Mouse (Mus musculus) embryonic facial prominence, embryonic 13.5 days (tissue): ENCODE data around the gene Usp48. TPM values are rescaled to one million over a fixed set of nuclear protein-coding genes. Genes with fewer than 3 reads are reported as not detected.
A peak's percentile ranks its signal among the peaks of the same experiment; 100 is the strongest.

Experiments used
- ATAC-seq: fragments of 200-750 bp; cut with Nextera tagmentation; 2 replicates; pipeline ENCODE4 v1.8.0; 2017; ENCODE audit warnings: low read depth; ENCODE audit not compliant: insufficient number of reproducible peaks, insufficient read depth, low FRiP score, low TSS enrichment
- H3K27ac ChIP-seq: fragments of 300-500 bp; sonication (generic); 2 replicates; pipeline ENCODE4 v1.5.1; 2015; ENCODE audit warnings: moderate library complexity, mild to moderate bottlenecking, inconsistent platforms
- H3K27me3 ChIP-seq: fragments of 300-500 bp; sonication (generic); 2 replicates; pipeline ENCODE4 v1.6.1; 2015; ENCODE audit warnings: mild to moderate bottlenecking, inconsistent platforms
- H3K36me3 ChIP-seq: fragments of 300-500 bp; sonication (generic); 2 replicates; pipeline ENCODE4 v1.6.1; 2015; ENCODE audit warnings: mild to moderate bottlenecking, inconsistent platforms
- H3K4me1 ChIP-seq: fragments of 300-500 bp; sonication (generic); 2 replicates; pipeline ENCODE4 v1.6.1; 2015; ENCODE audit warnings: inconsistent platforms
- H3K4me2 ChIP-seq: fragments of 300-500 bp; sonication (generic); 2 replicates; pipeline ENCODE4 v1.6.1; 2015; ENCODE audit warnings: moderate library complexity, mild to moderate bottlenecking, inconsistent platforms
- H3K4me3 ChIP-seq: fragments of 300-500 bp; sonication (generic); 2 replicates; pipeline ENCODE4 v1.5.1; 2015; ENCODE audit warnings: mild to moderate bottlenecking, inconsistent platforms
- H3K9ac ChIP-seq: fragments of 300-500 bp; sonication (generic); 2 replicates; pipeline ENCODE4 v1.6.1; 2015; ENCODE audit warnings: mild to moderate bottlenecking, inconsistent platforms
- H3K9me3 ChIP-seq: fragments of 300-500 bp; sonication (generic); 2 replicates; pipeline ENCODE4 v1.6.1; 2016; ENCODE audit warnings: inconsistent platforms
- WGBS: fragments of 180-500 bp; shearing (Covaris S2); methylation state at CpG from one replicate; pipeline ENCODE4 v1.1.7; 2015; ENCODE audit warnings: mixed read lengths; 5-methylcytosine and 5-hydroxymethylcytosine counted together
- polyA plus RNA-seq: library from polyadenylated mRNA; unstranded; fragments of >200 nt; fragmentation: Nextera tagmentation; extraction: Ambion mirVana; gene quantifications from 2 replicates; pipeline ENCODE4 v1.2.1, GENCODE M21; 2015

The Usp48 gene
- polyA plus RNA-seq, 1 experiment from 2014 or later: 83.3 TPM

- no peaks in the 10 kb centered on the region for H3K36me3 ChIP-seq
- H3K4me1 ChIP-seq: peaks cover 28% of the 10 kb centered on the region
- no peak overlapping the region for H3K4me2 ChIP-seq
- no peaks in the 10 kb centered on the region for H3K9me3 ChIP-seq
- no peaks in the 10 kb centered on the region for H3K27me3 ChIP-seq
- WGBS: 73% methylated on average over 13 of the region's 13 CpGs
- H3K9ac ChIP-seq: no peak overlapping the region
- no peak overlapping the region for H3K4me3 ChIP-seq
- peak overlapping the region; percentile 17; the same call in 1 of the 2 replicates for H3K27ac ChIP-seq
- ATAC-seq: no peak
These were observed 103.8 kb downstream of the Usp48 start for GRCm38 (mm10) chr4:137697156-137697885.

DNA sequence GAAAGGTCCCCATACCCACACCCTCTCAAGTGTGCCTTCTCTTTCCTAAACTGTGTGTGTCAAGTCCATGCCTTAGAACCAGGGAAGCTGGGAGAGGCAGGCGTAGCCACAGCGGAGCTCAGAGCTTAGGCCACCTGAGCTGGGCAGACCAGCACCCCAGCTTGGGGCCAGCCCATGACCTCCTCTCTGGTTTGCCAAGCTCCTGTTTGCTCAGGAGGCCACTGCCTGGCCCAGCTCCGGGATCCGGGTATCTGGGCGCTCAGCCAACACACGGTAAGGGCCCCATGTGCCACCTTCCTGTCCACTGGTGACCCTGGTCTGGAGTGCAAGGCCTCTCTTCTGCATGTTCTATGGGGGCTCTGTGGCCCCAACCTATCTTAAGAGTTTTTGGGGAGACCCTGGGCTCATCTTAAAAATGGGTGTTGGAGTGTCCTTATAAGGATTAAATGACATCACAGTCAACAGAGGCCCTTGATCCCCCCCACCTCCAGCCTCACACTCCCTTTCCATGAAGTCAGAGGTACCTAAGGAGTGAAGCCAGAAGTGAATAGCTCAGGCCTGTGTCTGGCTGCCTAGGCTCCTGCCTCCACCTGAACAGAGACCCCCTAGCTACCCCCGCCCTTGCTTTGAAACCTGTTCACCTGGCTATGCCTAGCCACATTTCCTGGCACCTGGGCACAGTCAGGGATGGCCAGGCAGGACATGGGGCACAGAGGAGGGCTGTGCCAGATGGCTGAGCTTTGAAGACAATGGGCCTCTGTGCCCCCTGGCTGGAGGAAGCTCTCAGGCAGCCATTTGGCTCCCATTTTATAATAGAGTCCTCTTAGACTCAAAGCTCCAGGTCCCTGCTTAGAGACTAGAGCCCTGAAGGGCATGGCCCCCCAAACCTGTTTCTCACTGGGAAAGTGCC is 104.8 kb downstream of the Usp48 start:
- Histone ChIP-seq H3K27me3 (no peaks in the 10 kb centered on the region), H3K9me3 (no peaks in the 10 kb centered on the region), H3K4me3 (no peak overlapping the region), H3K9ac (0 out of 2 replicates have a peak overlapping the region, but pooled peaks have one; percentile 40), H3K27ac (peak overlapping the region; percentile 17; the same call in 1 of the 2 replicates), H3K36me3 (no peaks in the 10 kb centered on the region), H3K4me2 (no peak overlapping the region), H3K4me1 (peaks cover 28% of the 10 kb centered on the region)
- WGBS: 86% methylated on average over 7 of the region's 7 CpGs
- ATAC-seq: no peak

GRCm38 (mm10) chr4:137699264-137700211 is 106.0 kb downstream of the Usp48 start:
- no peaks in the 10 kb centered on the region for H3K27me3 ChIP-seq
- H3K9ac ChIP-seq: no peak overlapping the region
- H3K4me2 ChIP-seq: no peak overlapping the region
- no peak for ATAC-seq
- H3K27ac ChIP-seq: no peak overlapping the region
- no peaks in the 10 kb centered on the region for H3K9me3 ChIP-seq
- WGBS: 72% methylated on average over 21 of the region's 21 CpGs
- no peak overlapping the region for H3K4me3 ChIP-seq
- no peaks in the 10 kb centered on the region for H3K36me3 ChIP-seq
- peaks cover 28% of the 10 kb centered on the region for H3K4me1 ChIP-seq

GRCm38 (mm10) chr4:137700960-137701359 is 107.4 kb downstream of the Usp48 start:
- H3K36me3 ChIP-seq: no peaks in the 10 kb centered on the region
- H3K4me1 ChIP-seq: peaks cover 21% of the 10 kb centered on the region
- no peak overlapping the region for H3K4me2 ChIP-seq
- no peak overlapping the region for H3K9ac ChIP-seq
- WGBS: 62% methylated on average over 6 of the region's 6 CpGs
- H3K4me3 ChIP-seq: no peak overlapping the region
- H3K9me3 ChIP-seq: no peaks in the 10 kb centered on the region
- no peak for ATAC-seq
- no peak overlapping the region for H3K27ac ChIP-seq
- no peaks in the 10 kb centered on the region for H3K27me3 ChIP-seq

DNA sequence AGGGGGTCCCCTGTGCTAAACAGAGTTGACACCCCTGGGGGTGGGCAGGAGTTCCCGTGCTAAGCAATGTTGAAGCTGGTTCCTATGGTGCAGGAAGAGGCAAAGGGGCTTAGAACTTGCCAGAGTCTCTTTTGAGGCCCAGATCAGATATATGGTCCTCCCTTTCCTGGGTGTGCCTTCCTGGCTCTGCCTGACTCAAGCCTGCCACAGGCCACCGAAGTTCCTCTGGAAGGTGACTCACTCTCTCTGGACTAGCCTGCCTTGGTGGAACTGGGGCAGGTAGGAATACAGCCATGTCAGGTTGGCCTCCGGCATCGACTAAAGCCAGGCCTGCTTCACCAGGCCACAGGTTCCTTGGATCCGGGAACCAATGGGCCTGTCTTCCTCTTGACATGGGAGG is 109.5 kb downstream of the Usp48 start:
- ATAC-seq: no peak
- Histone ChIP-seq H3K4me1 (peaks cover 22% of the 10 kb centered on the region), H3K4me3 (no peak overlapping the region), H3K27me3 (no peaks in the 10 kb centered on the region; the same call in 1 of the 2 replicates), H3K4me2 (no peak overlapping the region), H3K9me3 (no peaks in the 10 kb centered on the region), H3K9ac (no peak overlapping the region), H3K27ac (no peak overlapping the region), H3K36me3 (no peaks in the 10 kb centered on the region)
- WGBS: 88% methylated on average over 5 of the region's 5 CpGs

DNA sequence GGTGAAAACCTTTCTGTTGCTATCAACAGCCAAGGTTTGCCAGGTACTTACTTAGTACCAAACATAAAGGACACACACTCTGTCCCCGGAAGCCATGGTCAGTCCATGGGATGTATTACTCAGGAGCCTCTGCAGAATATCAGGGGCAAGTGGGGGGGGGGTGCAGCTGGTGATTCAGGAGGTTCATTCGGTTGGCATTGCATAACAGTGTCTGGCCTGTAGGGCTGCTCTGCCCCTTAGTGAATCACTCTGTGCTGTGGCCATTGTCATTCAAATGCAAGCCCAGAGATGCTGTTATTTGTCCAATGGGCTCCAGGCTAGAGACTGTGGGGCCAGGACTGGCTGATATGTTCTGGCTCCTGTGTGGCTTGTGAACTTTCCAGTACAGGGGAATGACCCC is 111.0 kb downstream of the Usp48 start:
- Histone ChIP-seq H3K4me2 (no peak overlapping the region), H3K9me3 (no peaks in the 10 kb centered on the region), H3K36me3 (no peaks in the 10 kb centered on the region), H3K4me3 (no peak overlapping the region), H3K9ac (no peak overlapping the region), H3K27ac (no peak overlapping the region), H3K4me1 (peaks cover 30% of the 10 kb centered on the region), H3K27me3 (no peaks in the 10 kb centered on the region; the same call in 1 of the 2 replicates)
- WGBS: 66% methylated on average over 2 of the region's 2 CpGs
- ATAC-seq: no peak

- 63% methylated on average over 5 of the region's 5 CpGs for WGBS
- no peaks in the 10 kb centered on the region; the same call in 1 of the 2 replicates for H3K27me3 ChIP-seq
- no peak overlapping the region for H3K9ac ChIP-seq
- H3K4me2 ChIP-seq: no peak overlapping the region
- no peak overlapping the region for H3K4me3 ChIP-seq
- no peak overlapping the region for H3K27ac ChIP-seq
- H3K4me1 ChIP-seq: peaks cover 30% of the 10 kb centered on the region
- H3K9me3 ChIP-seq: no peaks in the 10 kb centered on the region
- no peaks in the 10 kb centered on the region for H3K36me3 ChIP-seq
- no peak for ATAC-seq
These were observed 111.8 kb downstream of the Usp48 start for GRCm38 (mm10) chr4:137705379-137705778.

GRCm38 (mm10) chr4:137706510-137706909 is 113.0 kb downstream of the Usp48 start:
- Histone ChIP-seq H3K27me3 (no peaks in the 10 kb centered on the region; the same call in 1 of the 2 replicates), H3K27ac (no peak overlapping the region), H3K4me1 (peaks cover 25% of the 10 kb centered on the region), H3K9me3 (no peaks in the 10 kb centered on the region), H3K4me2 (peak overlapping the region; percentile 92), H3K4me3 (no peak overlapping the region), H3K9ac (no peak overlapping the region), H3K36me3 (no peaks in the 10 kb centered on the region)
- no peak for ATAC-seq
- 67% methylated on average over 7 of the region's 7 CpGs for WGBS

DNA sequence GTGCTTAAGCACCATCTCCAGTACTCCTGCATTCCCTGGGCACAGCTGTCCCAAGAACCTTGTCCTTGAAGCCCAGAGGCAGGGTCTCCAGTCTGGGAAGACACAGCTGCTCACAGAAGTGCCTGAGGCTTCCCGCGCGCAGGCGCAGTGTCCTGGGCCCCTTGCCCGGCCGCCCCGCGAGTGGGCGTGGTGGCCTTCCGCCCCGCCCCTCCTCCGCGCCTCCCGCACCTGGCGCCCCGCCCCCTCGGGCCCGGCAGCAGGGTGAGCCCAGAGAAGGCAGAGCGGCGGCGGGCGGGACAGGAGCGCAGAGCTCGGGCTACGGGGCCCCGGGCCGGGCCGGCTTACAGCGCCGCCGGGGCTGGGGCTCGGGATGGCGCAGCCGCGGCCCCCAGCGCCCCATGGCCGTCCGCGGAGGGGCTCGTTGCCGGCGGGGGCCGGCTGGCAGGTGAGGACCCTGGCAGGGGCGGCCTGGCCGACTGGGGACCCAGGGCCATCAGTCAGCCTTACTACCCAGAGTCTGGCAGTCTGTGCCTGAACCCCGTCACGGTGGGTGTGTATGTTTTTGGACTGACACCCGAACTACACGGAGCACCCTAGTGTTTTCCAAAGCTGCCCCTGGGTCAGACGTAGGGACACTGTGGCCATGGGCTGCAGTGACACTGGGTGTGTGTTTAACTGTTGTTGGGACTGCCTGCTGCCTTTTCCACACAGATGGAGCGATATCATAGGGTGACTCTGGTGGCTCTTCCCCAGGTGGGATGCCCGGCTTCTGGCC is 113.8 kb downstream of the Usp48 start:
- Histone ChIP-seq H3K36me3 (no peaks in the 10 kb centered on the region), H3K4me1 (peaks cover 24% of the 10 kb centered on the region), H3K27ac (no peak overlapping the region; the same call in none of the 2 replicates), H3K9ac (peak overlapping the region; percentile 85), H3K4me2 (peak overlapping the region; percentile 92), H3K27me3 (no peaks in the 10 kb centered on the region; the same call in 1 of the 2 replicates), H3K4me3 (peak overlapping the region; percentile 66), H3K9me3 (no peaks in the 10 kb centered on the region)
- 3% methylated on average over 52 of the region's 52 CpGs for WGBS
- ATAC-seq: peak; percentile 83
